Mouse (Mus musculus) myocyte (in vitro differentiated cells): ENCODE measurements at regions not wholly inside any gene's neighbourhood (a gene's known extent, or its start where the extent isn't known, plus 50 kb on each side); places are given as distances from the start of the nearest gene placed in this dataset.

ENCODE experiments used
- CEBPB ChIP-seq: IDR thresholded peaks from 2 replicates; pipeline ENCODE4 v1.6.1; 2011; ENCODE audit warnings: mild to moderate bottlenecking, moderate library complexity; ENCODE audit not compliant: poor library complexity, insufficient read depth, severe bottlenecking
- E2F4 ChIP-seq: IDR thresholded peaks from one replicate; pipeline ENCODE4 v1.6.1; 2011; ENCODE audit warnings: mild to moderate bottlenecking, control low read depth, moderate library complexity; ENCODE audit not compliant: insufficient read depth
- MAX ChIP-seq: IDR thresholded peaks from one replicate; pipeline ENCODE4 v1.6.1; 2011; ENCODE audit warnings: low read depth, mild to moderate bottlenecking, control low read depth
- MYOD1 ChIP-seq, 3 experiments: IDR thresholded peaks; one replicate each; pipeline ENCODE4 v1.6.1; 2011; ENCODE audit warnings: control low read depth in 2 of 3, low read depth in 2 of 3, mild to moderate bottlenecking in 2 of 3, moderate library complexity in 1 of 3; ENCODE audit not compliant: insufficient read length in 2 of 3, control insufficient read depth in 1 of 3
- POLR2A ChIP-seq: IDR thresholded peaks from one replicate; pipeline ENCODE4 v1.6.1; 2011; ENCODE audit warnings: low read depth, mild to moderate bottlenecking, control low read depth, moderate library complexity; ENCODE audit not compliant: insufficient read length
- TCF12 ChIP-seq: IDR thresholded peaks from one replicate; pipeline ENCODE4 v1.6.1; 2011; ENCODE audit warnings: mild to moderate bottlenecking, control low read depth; ENCODE audit not compliant: poor library complexity, insufficient read depth, severe bottlenecking

DNA sequence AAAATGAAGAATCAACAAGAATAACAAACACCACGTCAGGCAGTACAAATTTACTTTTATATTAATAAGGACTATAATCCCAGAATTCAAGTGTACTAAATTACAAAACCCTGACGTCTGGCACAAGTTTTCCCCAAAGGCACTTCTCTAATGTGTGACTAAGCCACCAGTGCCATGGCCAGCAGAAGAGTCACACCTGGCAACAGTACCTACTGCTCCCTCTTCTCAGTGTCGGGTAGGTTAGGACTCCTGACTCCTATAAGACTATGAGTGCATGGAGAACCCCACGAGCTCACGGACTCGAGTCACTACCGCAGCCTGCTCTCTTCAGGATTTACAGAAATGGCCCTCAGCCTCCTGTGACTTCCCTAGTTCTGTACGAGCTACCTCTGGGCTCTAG lies 307.7 kb upstream of the Smim15 start:
- TF ChIP-seq POLR2A: no peak
- no peak for TF ChIP-seq TCF12
- no peak for TF ChIP-seq E2F4
- no peak for TF ChIP-seq MYOD1 (IDR thresholded peaks at IDR 0.05; ENCODE audit: control insufficient read depth in 1 of 3, insufficient read length in 2 of 3, low read depth in 2 of 3)
- TF ChIP-seq CEBPB: no peak
- TF ChIP-seq MAX: no peak
